Mouse (Mus musculus) spleen, postnatal 0 days (tissue): ENCODE data around the gene Fer1l5. TPM values are rescaled to one million over a fixed set of nuclear protein-coding genes. Genes with fewer than 3 reads are reported as not detected.

ENCODE experiments used
- polyA plus RNA-seq: library from polyadenylated mRNA; unstranded; fragments of >200 nt; fragmentation: Nextera tagmentation; extraction: Ambion mirVana; gene quantifications from 2 replicates; pipeline ENCODE4 v1.2.1, GENCODE M21; 2015

Gene Fer1l5
- polyA plus RNA-seq, result 0.10 and 0.16 TPM in 2 replicates

DNA sequence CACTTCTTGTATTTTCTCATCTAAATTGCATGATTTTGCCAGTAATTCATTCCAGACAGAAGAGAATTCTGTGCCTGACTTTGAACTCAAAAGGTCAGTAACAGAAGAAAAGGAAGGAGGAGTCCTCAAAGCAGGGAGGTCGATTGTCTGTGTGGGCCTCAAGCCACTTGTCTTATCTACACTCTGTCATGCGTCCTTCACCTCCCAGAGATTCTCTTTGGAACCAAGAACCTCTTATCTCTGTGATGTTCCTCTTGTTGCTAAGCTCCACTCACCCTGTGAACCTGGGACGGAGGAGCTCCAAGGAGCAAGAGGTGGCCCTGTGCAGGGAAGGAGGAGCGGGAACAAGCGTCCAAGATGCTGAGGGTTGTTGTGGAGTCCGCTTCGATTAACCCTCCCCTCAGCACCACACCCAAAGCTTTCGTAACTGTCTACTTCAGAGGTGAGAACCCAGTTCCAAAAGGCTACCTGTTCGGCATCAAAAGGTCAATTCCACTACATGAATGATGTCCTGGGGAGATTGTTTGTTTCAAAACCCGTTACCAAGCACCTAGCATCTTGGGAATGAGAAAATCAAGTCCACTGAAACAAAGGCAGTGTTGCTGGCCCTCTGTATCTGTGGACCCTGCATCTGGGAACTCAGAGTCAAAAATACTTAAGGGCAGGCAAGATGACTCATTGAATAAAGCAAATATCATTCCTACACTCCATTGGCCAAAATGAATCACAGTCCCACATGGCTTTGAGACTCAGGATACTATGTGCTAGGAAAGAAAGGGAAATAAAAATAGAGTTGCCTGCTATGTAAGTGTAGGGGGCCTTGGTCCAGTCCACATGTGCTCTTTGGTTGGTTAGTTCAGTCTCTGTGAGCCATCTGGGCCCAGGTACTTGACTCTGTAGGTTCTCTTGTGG, at the start of gene Fer1l5:
Gene Fer1l5 (plus strand): TSS at position 358 of the 912 bp plus-strand sequence.

DNA sequence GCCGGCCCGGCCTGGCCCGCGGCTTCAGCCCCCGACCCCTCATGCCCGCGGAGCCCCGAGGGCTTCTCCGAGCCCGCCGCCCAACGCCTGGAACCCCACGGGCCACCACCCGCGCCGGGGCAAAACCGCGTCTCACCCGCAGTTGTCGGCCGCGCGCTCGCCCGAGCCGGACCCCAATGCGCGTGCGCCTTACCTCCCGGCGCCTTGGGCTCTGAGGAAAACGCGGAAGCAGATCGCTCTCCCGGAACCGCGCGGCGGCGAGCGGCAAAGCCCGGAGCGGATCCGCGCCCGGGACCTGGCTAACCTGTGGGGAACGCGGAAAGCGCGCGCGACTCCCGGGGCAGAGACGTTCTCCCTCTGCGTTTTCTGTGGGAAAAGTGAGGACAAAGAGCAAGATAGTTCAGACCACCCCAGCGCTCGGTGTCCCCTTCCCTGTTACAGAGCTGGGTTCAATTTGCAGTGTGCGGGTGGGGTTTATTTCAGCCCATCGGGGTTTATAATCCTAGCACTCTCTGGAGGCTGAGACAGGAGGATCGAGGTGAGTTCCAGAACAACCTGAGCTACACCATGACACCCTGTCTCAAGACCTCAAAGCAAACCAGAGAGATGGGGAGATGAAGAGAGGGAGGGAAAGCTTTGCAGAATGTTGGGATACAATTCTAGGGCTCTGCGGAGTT, 3.0 kb upstream of the Fer1l5 start, which contains the start of gene Kansl3:
Gene Kansl3 (minus strand): TSS at position 213 of the 677 bp plus-strand sequence.

DNA sequence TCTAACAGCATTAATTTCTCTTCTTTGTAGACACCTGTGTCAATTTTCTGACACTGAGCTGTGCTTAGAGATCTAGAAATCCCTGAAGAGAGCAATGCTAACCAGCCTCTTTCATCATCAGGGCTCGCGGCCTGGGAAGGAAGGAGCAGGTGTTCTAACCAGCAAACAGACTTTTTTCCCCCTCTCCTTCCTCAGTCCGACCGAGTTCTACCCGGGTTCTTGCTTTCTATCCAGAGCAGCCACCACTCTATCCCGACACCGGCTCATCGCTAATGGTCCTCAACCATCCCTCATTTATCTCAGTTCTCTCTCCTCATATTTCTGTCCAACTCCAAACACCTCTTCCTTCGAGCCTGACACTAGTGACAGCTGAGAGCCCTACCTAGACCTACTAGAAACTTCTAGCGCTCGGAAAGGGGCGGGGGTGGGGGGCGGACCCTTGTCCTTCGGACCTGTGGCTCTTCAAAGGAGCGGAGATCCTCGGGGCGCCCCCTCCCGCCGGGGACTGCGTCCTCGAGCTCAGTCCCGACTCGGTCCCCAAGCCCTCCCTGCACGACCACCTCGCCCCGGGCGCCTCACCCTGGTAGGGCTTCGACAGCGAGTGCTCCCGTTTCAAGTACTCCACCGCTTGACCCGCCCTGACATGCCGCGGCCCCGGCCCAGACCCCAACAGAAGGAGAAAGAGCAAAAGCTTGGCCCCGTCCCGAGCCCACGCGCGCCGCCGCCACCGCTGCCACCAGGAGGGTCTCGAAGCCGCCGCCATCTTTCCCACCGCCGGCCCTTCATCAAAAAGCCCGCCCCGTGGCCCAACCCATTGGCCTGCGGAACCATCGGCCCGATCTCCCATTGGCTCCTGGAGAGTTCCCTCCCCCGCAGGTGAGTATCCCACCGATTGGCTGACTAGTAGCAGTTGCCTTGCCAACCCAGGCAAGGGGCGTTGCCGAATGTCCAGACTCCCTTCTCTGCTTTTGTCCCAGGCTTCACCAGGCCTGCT, 72.7 kb downstream of the Fer1l5 start, which contains the start of gene Lman2l:
Gene Lman2l (minus strand): TSS at position 801 of the 994 bp plus-strand sequence.

DNA sequence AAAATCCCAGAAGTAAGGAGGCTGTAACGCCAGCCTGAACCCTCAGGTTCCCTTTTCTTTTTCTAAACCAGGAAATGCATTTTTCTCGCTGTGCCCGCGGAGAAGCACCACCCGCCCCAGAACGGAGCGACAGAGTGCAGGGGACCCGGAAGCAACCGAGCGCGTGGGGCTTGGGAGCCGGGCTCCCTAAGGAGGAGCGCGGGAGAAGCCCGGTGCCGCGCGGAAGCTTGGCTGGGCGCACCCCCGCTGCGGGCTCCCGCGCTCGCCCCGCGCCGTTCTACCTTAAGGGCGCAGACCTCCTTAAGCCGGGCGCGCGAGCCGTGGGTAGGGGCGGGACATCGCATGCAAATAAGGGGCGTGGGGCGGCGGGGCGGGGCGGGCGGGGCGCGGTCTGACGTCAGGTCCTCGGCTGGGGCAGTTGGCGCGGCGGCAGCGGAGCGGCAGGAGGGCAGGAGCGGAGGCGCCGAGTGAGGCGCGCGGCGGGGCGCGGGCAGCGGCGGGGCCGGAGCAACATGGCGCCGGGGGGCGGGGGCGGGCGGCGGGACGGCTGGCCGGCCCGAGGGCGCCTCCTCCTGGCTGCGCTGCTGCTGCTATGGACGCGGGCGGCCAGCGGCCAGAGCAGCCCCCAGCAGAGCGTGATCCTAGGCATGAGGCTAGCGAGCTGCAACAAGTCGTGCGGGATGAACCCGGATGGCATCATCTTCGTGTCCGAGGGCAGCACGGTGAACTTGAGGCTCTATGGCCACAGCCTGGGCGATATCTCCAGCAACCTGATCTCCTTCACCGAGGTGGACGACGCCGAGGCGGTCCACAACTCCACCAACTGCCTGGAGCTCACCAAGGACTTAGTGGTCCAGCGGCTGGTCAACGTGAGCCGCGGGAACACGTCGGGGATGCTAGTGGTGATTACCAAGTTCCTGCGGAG, 99.4 kb downstream of the Fer1l5 start, which contains the start of gene Cnnm4:
Gene Cnnm4 (plus strand): TSS at position 440 of the 925 bp plus-strand sequence.

Other genes with a start within 250 kb of the Fer1l5 start
- 20.7 and 25.7 TPM in 2 replicates for gene Uggt1, start 127.6 kb upstream of the Fer1l5 start, polyA plus RNA-seq
- 8.4 and 9.5 TPM in 2 replicates for gene Neurl3, start 97.6 kb upstream of the Fer1l5 start, polyA plus RNA-seq
- gene Arid5a, start 64.6 kb upstream of the Fer1l5 start, polyA plus RNA-seq, result 8.3 and 10.4 TPM in 2 replicates
- 15.3 and 16.2 TPM in 2 replicates for gene Kansl3, start 3.1 kb upstream of the Fer1l5 start, polyA plus RNA-seq
- gene Lman2l, start 73.0 kb downstream of the Fer1l5 start, polyA plus RNA-seq, result 14.2 and 15.4 TPM in 2 replicates
- gene Cnnm4, start 99.3 kb downstream of the Fer1l5 start, polyA plus RNA-seq, result 4.3 and 6.3 TPM in 2 replicates
- 2.0 and 2.8 TPM in 2 replicates for gene Cnnm3, start 139.6 kb downstream of the Fer1l5 start, polyA plus RNA-seq
- gene Ankrd23, start 164.6 kb downstream of the Fer1l5 start, polyA plus RNA-seq, result 4.8 and 8.5 TPM in 2 replicates
- 0.32 TPM in 1 of 2 replicates, not detected in the other for gene Gm42417, start 167.1 kb downstream of the Fer1l5 start, polyA plus RNA-seq
- gene Ankrd39, start 175.2 kb downstream of the Fer1l5 start, polyA plus RNA-seq, result 10.7 and 15.7 TPM in 2 replicates
- gene Sema4c, start 186.1 kb downstream of the Fer1l5 start, polyA plus RNA-seq, result 3.9 and 5.1 TPM in 2 replicates